ENCODE assay signal across 8 mouse cellular contexts in genomic region chr7:39487159-39487853, GRCm38 (mm10). TPM values are rescaled to one million over a fixed set of nuclear protein-coding genes. Genes with fewer than 3 reads are reported as not detected.
DNase-seq lines count a peak whose midpoint lies in the region; ATAC-seq and TF ChIP-seq lines count a peak whose summit lies in the region.

No protein-coding gene starts in this region.

- 11% methylated on average over 23 of the region's 23 CpGs for WGBS in heart, embryonic 11.5 days (ENCODE audit: insufficient replicate concordance)
- WGBS in forebrain, embryonic 10.5 days = 15% methylated on average over 23 of the region's 23 CpGs
- 17% methylated on average over 22 of the region's 23 CpGs for WGBS in stomach, postnatal 0 days

- H3K9ac ChIP-seq in heart, embryonic 11.5 days (ENCODE audit: low read depth, low read length) = peak overlapping the region; percentile 56
- H3K9ac ChIP-seq in stomach, postnatal 0 days (ENCODE audit: low read length) = peak overlapping the region; percentile 39

- H3K4me2 ChIP-seq in heart, embryonic 11.5 days = peak overlapping the region; percentile 65
- peak overlapping the region; percentile 52 for H3K4me2 ChIP-seq in stomach, postnatal 0 days (replicated peaks; ENCODE audit: low read depth)

- H3K4me1 ChIP-seq in heart, embryonic 11.5 days (ENCODE audit: control insufficient read depth, insufficient read depth, low read length) = no peaks in the 10 kb centered on the region
- H3K4me1 ChIP-seq in forebrain, embryonic 10.5 days = 0 out of 2 replicates have a peak, but pooled peaks cover 10% of the 10 kb centered on the region
- H3K4me1 ChIP-seq in stomach, postnatal 0 days (replicated peaks; ENCODE audit: control insufficient read depth, insufficient read depth) = no peaks in the 10 kb centered on the region

- H3K4me3 ChIP-seq in heart, embryonic 11.5 days (ENCODE audit: low read depth, low read length) = peak overlapping the region; percentile 36
- peak overlapping the region; percentile 57 for H3K4me3 ChIP-seq in forebrain, embryonic 10.5 days
- H3K4me3 ChIP-seq in stomach, postnatal 0 days (ENCODE audit: low read depth, low read length) = peak overlapping the region; percentile 40

- DNase-seq in heart, adult 18-20 months = no peak
- DNase-seq in brain, embryonic 18.5 days (ENCODE audit: low read depth, low spot score) = peak; percentile 59
- DNase-seq in forebrain, embryonic 10.5 days (ENCODE audit: extremely low spot score, low spot score) = peak; percentile 39
- DNase-seq in kidney, postnatal 14 days = peak; percentile 8
- peak; percentile 22 for DNase-seq in stomach, postnatal 0 days (ENCODE audit: low spot score)
- no peak for DNase-seq in gastrocnemius, postnatal 25 days

- no peaks in the 10 kb centered on the region for H3K36me3 ChIP-seq in heart, embryonic 11.5 days (ENCODE audit: control insufficient read depth, insufficient read depth, low read length)
- H3K36me3 ChIP-seq in forebrain, embryonic 10.5 days (replicated peaks) = no peaks in the 10 kb centered on the region
- H3K36me3 ChIP-seq in stomach, postnatal 0 days (ENCODE audit: control insufficient read depth, insufficient read depth, low read length) = no peaks in the 10 kb centered on the region

- no peak for TF ChIP-seq CTCF in stomach, postnatal 0 days (IDR thresholded peaks at IDR 0.05; ENCODE audit: low read depth)

- H3K9me3 ChIP-seq in heart, embryonic 11.5 days (replicated peaks; ENCODE audit: control insufficient read depth, low read length) = no peaks in the 10 kb centered on the region
- no peaks in the 10 kb centered on the region for H3K9me3 ChIP-seq in forebrain, embryonic 10.5 days
- no peaks in the 10 kb centered on the region for H3K9me3 ChIP-seq in stomach, postnatal 0 days (ENCODE audit: control insufficient read depth, low read length)

- no peak for ATAC-seq in heart, embryonic 11.5 days (replicated peaks; ENCODE audit: insufficient number of reproducible peaks, low FRiP score, low TSS enrichment)
- 0 out of 2 replicates have a peak, but pooled peaks have one; percentile 34 for ATAC-seq in megakaryocyte-erythroid progenitor cell, adult 5-6 weeks (replicated peaks; ENCODE audit: low FRiP score, low TSS enrichment, poor library complexity, severe bottlenecking)
- no peak for ATAC-seq in stomach, postnatal 0 days (ENCODE audit: low FRiP score, low TSS enrichment)

- H3K27ac ChIP-seq in heart, embryonic 11.5 days (ENCODE audit: low read depth, low read length) = no peak overlapping the region
- H3K27ac ChIP-seq in forebrain, embryonic 10.5 days = peak overlapping the region; percentile 78
- H3K27ac ChIP-seq in stomach, postnatal 0 days (replicated peaks) = no peak overlapping the region

- H3K27me3 ChIP-seq in heart, embryonic 11.5 days (ENCODE audit: control insufficient read depth, insufficient read depth, low read length) = no peaks in the 10 kb centered on the region
- H3K27me3 ChIP-seq in forebrain, embryonic 10.5 days (ENCODE audit: poor library complexity, severe bottlenecking) = no peaks in the 10 kb centered on the region
- no peaks in the 10 kb centered on the region for H3K27me3 ChIP-seq in stomach, postnatal 0 days (ENCODE audit: control insufficient read depth, insufficient read depth, low read length)

- no peak for TF ChIP-seq EP300 in stomach, postnatal 0 days (optimal IDR thresholded peaks at IDR 0.05)

RNA-seq across cellular contexts. Expression of gene Zfp619, which starts 30.3 kb away (rescaled TPM):
- polyA plus RNA-seq in heart, embryonic 11.5 days (2014; fragmentation: Nextera tagmentation; extraction: Ambion mirVana) = 2.0 and 2.4 TPM in 2 replicates
- 1 to 10 TPM; 1.2 to 1.7 TPM for total RNA-seq in heart, adult 18-20 months (2021)
- 2.8 and 3.1 TPM in 2 replicates for polyA plus RNA-seq in forebrain, embryonic 10.5 days (2016; fragmentation: Nextera tagmentation; extraction: Ambion mirVana)
- total RNA-seq in megakaryocyte-erythroid progenitor cell, adult 5-6 weeks (2014; fragmentation: Nextera tagmentation) = 3.4 and 4.2 TPM in 2 replicates
- total RNA-seq in megakaryocyte-erythroid progenitor cell, adult 5-6 weeks (2017) = 1.3 and 1.5 TPM in 2 replicates
- 0.50 and 0.62 TPM in 2 replicates for polyA plus RNA-seq in stomach, postnatal 0 days (2015; fragmentation: Nextera tagmentation; extraction: Ambion mirVana)
- 1 to 10 TPM in 1 of 2 experiments, under 1 TPM in 1; 0.75 to 1.2 TPM for total RNA-seq in gastrocnemius, postnatal 25 days (2021)

Comparison
In these comparisons a context has a peak if more than half of its experiments do, and no peak if none do; other contexts are left out.
1. DNase-seq: peak in brain, embryonic 18.5 days (single experiment), forebrain, embryonic 10.5 days (single experiment), kidney, postnatal 14 days (single experiment) and stomach, postnatal 0 days (single experiment); none in heart, adult 18-20 months (0 of 2) and gastrocnemius, postnatal 25 days (single experiment).
2. Peak in every context shown above with its lines, with median percentiles within 50 percentile points of each other: H3K4me3 ChIP-seq.